Mouse (Mus musculus) CH12.LX (cell line): Measurements from ENCODE around the gene Far2.

Source experiments
- CTCF ChIP-seq, 2 experiments: IDR thresholded peaks in 1 of 2; conservative IDR thresholded peaks in 1 of 2; 2 replicates each; pipeline ENCODE4 v1.5.1; 2011 to 2012; ENCODE audit warnings: low read depth in 2 of 2, low read length in 2 of 2, improper control_type of control experiment in 1 of 2, inconsistent platforms in 1 of 2, mild to moderate bottlenecking in 1 of 2, moderate library complexity in 1 of 2
- POLR2A ChIP-seq: IDR thresholded peaks from 2 replicates; pipeline ENCODE4 v1.6.1; 2011; ENCODE audit warnings: low read depth, mild to moderate bottlenecking, improper control_type of control experiment, low read length
- RCOR1 ChIP-seq: conservative IDR thresholded peaks from 2 replicates; pipeline ENCODE4 v1.6.1; 2012; ENCODE audit warnings: low read depth, mild to moderate bottlenecking, inconsistent platforms, low read length, improper control_type of control experiment

GRCm38 (mm10) chr6:148068786-148069185 lies 21.7 kb downstream of the Far2 start:
- TF ChIP-seq POLR2A (no peak), RCOR1 (no peak), CTCF (conservative IDR thresholded peaks at IDR 0.05 in 1 of 2, IDR thresholded peaks at IDR 0.05 in 1 of 2; ENCODE audit: low read depth in 2 of 2, low read length in 2 of 2) (no peak)
